Mouse (Mus musculus) NIH3T3 (cell line): ENCODE measurements around the gene Popdc3.
"Not testable (repeated sequence)": the region's sequence is repeated elsewhere in the genome, so short reads cannot be mapped to it uniquely, and the experiment has no call there.

Source experiments
- DNase-seq: peaks from one replicate; pipeline ENCODE4 v3.0.0-alpha.2; 2012; ENCODE audit warnings: low read depth

Popdc3 gene

DNA sequence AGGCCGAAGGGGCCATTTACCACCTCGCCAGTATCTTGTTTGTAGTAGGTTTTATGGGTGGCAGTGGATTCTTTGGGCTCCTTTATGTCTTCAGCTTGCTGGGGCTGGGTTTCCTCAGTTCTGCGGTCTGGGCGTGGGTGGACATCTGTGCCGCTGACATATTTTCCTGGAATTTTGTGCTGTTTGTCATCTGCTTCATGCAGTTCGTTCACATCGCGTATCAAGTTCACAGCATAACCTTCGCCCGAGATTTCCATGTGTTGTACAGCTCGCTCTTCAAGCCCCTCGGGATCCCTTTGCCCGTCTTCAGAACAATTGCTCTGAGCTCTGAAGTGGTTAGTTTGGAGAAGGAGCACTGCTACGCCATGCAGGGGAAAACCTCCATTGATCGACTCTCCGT is 137.0 kb downstream of the Popdc3 start:
- DNase-seq, result peak; percentile 17

DNA sequence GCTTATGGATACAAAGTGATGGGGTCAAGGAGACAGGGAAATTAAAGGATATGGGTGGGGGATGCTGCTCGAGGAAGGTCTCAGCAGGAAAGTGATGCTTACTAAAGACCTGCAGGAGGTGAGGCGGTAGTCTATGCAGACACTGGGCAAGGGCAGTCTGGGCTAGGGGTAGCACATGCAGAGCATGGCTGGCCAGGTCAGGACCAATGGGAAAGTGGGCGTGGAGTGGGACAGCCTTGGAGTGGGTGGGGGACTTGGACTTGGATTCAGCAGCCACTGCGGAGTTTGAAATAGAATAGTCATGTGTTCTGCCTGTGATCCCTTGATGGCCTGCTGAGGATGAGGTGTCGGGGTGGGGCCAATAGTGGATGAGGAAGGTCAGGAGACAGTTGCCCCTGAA is 141.0 kb downstream of the Popdc3 start:
- no peak for DNase-seq

DNA sequence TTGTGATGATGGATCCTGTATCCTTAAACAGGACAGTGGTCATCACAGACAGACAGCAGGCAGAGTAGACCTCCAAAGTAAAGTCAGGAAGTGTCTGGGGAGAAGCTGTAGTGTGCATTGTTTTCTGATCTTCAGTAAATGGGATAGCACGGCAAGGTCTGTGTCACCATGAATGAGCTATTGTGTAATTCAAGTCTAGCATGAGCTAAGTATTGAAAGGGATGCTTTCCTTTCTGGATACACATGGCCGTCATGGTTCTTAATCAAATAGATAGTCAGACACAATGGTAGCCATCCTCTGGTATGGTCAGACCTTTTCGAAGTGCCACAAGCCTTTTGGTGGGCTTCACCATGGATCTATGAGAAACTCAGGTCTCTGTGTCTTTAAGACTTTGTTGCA is 142.4 kb downstream of the Popdc3 start:
- no peak for DNase-seq

GRCm38 (mm10) chr10:45324159-45324558 is 146.3 kb downstream of the Popdc3 start:
- DNase-seq, result no peak

DNA sequence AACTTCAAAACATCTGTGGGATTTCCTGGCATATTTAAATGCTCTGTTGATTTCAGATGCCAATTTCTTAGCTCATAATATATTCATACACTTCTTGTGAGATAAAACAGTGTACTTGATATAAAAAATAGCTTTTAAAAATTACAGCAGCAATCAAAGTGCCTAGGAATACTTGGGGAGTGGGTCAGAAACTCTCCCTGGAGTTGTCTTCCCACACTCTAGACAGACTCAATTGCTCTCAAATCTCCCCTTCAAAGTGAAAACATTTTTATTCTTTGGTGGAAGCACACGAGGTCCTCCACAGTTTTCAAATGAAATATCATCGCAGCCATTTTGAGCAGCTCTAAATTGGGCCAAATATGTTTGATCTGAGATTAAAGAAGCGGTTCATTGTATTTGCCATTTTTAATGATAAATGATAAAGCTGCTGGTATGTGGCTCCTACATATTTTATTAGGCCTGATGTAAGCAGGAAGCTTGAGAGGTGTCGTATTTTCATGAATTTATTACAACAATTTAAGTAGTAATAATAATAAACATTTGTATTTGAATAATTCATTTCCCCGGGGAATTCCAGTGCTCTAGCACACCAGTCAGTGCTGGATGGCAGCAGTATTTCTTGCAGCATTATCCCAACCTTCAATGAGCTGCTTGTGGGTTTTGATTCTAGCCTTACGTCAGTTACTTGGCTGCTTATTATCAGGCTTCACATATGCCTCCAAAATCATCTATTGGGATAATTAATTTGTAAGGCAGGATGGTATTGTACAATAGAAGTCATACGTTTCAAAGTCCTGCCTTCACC is 150.5 kb downstream of the Popdc3 start:
- no peak for DNase-seq

- DNase-seq, result no peak
Measured at GRCm38 (mm10) chr10:45334925-45335324, 157.0 kb downstream of the Popdc3 start.

DNA sequence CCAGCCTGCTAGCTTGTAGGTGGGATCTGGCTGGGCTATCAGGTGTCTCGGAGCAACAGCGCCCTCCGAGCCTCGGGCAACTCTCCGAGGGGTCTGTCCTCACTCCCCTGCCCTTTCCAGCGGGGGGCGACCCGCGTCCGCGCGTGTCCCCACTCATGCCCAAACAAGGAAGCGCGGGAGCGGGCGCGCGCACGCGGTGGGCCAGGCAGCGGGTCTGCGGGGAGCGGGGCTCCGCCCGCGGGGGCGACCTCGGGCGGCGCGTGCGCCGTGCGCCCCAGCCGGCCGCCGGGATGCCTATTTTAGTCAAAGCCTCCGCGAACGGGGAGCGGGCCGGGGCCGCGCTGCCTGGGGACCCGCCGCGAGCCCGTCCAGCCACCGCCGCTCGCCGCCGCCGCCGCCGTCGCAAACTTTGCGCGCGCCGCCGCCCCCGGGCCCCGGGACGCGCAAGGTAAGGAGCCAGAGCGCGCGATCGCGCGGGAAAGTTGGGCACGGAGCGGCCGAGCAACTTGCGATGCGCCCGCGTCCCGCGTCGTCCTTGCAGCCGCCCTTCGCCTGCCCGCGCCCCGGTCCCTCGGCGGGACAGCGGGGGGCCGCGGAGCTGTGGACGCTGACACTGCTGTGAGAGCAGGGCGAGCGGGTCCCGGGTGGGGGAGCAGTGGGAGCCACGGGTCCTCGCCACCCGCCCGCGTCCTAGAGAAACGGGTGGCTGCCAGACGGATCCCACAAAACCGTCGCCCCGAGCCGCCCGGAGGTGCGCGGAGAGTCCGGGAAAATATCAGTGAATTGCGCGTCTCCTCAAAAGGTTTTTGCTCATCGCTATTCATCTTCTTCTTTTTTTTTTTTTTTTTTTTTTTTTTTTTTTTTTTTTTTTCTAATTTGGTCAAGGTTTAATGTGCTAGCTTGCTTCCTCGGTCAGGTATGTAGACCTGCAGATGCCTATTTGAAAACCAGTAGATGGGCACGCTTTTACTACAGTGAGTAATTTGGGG is 157.8 kb downstream of the Popdc3 start, which contains the start of gene Bves:
Bves (plus strand) TSS at position 339 of the 989 bp plus-strand sequence.
- DNase-seq, result no peak

GRCm38 (mm10) chr10:45339106-45339505 is 161.2 kb downstream of the Popdc3 start:
- no peak for DNase-seq

GRCm38 (mm10) chr10:45344381-45344780 is 166.5 kb downstream of the Popdc3 start:
- peak; percentile 9 for DNase-seq

DNA sequence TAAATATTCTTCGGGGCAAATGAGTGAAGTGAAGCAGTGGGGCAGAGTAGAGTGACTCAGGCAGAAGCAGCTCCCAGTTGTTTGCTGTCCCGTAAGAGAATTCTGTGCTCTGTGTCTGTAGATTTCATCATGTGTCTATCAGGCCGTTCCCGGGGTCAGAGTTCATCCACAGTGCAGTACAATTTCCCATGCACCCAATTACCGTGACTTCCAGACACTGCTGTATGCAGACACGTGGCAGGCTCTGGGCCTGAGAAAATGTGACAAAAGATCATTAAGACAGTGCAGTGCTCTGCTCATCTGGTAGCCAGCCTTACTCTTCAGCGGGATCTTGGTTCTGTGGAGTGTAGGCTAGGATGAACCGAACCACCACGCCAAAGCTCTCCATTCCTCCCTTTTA is 167.3 kb downstream of the Popdc3 start:
- DNase-seq, result no peak

DNA sequence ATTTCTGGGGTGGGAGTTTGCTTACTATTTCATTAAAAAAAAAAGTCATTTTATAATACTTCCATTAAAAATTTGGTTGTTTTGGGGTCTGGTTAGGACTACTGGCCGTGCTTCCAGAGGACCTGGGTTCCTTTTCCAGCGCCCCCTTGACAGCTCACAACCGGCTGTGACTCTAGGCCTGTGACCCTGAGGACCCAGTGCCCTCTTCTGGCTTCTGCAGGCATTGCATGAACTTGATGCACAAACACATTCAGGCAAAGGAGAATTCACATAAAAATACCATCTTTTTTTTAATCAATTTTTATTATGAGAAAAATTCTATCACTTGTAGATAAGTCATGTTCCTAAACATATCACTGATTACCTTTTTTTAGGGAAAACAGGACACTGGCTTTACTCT is 170.2 kb downstream of the Popdc3 start:
- DNase-seq, result not testable (repeated sequence)

DNA sequence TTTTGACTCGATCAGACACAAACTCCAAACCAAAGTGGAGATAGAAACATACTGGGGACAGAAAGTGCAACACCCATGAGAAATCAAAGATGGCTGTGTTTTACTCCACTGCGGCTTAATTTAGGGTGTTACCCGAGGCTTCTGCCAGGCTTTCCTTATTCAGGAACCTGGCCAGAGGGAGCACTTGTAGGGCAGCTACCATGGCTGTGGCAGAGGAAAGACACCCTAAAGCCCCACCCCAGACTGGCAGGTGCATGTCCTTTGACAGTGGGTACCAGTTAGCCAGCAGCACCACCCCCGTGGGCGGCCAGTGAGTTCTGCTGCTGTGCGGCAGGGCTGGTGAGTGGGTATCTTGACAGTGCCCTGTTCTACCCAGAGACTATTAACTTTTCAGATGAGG is 178.2 kb downstream of the Popdc3 start:
- no peak for DNase-seq

GRCm38 (mm10) chr10:45363396-45363795 is 185.5 kb downstream of the Popdc3 start:
- DNase-seq, result no peak

GRCm38 (mm10) chr10:45366987-45367705 is 189.2 kb downstream of the Popdc3 start:
- no peak for DNase-seq
